Mouse (Mus musculus): Measurements from ENCODE around the gene Lhx2. TPM values are rescaled to one million over a fixed set of nuclear protein-coding genes. Genes with fewer than 3 reads are reported as not detected.

Gene Lhx2
- polyA plus RNA-seq, 1 experiment from 2014 or later = 19.6 TPM

DNA sequence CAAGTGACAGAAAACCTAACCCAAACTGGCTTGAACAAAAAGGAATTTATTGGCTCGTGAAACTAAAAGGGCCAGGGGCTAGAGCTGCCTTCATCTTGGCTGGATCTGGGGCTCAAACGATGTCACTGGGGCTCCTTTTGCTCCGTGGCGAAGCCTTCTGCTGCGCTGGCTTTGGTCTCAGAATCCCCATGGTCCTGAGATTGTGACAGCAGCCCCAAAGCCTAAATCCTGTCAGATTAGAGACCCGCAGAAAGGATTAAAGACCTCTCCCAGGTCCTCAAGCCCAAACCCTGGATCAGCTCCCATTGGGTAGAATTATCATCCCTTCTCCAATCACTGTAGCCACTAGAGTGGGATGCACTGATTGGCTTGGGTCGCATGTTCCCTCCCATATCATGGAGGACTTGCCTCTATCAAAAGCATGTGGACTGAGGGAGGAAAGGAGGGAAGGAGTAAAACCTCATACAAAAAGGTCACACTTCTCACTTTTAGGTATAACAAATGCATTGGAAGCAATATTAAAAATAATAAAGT lies 5.4 kb upstream of the Lhx2 start:
- Histone ChIP-seq H3K9ac (no peak overlapping the region), H3K36me3 (no peaks in the 10 kb centered on the region), H3K27me3 (peaks cover 50% of the 10 kb centered on the region), H3K27ac (replicated peaks) (no peak overlapping the region), H3K4me1 (peaks cover 8% of the 10 kb centered on the region), H3K4me3 (replicated peaks) (no peak overlapping the region), H3K9me3 (replicated peaks) (no peaks in the 10 kb centered on the region), H3K4me2 (replicated peaks) (no peak overlapping the region)
- 35% methylated on average over 7 of the region's 7 CpGs for WGBS
- no peak for ATAC-seq (ENCODE audit: insufficient number of reproducible peaks, low FRiP score, low TSS enrichment, low read depth)

DNA sequence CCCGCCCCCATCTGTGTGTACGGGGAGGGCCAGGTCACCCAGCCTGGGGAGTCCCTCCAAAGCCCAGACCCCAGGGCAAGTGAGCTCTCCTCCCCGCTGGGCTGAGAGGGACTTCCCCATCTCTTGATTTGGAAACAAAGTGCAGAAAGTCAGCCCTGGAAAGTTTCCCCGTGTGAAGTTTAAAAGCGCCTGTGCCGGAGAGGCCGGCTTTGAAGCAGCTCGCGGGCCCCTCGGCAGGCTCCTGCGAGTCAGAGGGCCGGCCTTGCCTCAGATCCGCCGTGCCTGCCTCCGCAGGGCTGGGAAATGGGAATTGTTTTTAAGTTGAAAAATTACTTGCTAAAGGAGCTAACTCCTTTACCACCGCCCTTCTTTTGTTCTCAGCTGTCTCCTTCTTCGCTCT lies 2.5 kb upstream of the Lhx2 start:
- 0 out of 2 replicates have a peak overlapping the region, but pooled peaks have one; percentile 4 for H3K4me3 ChIP-seq (replicated peaks)
- H3K4me1 ChIP-seq = peaks cover 20% of the 10 kb centered on the region
- no peak overlapping the region; the same call in 1 of the 2 replicates for H3K4me2 ChIP-seq (replicated peaks)
- 5% methylated on average over 17 of the region's 17 CpGs for WGBS
- no peak overlapping the region for H3K9ac ChIP-seq
- no peak for ATAC-seq (ENCODE audit: insufficient number of reproducible peaks, low FRiP score, low TSS enrichment, low read depth)
- peaks cover 78% of the 10 kb centered on the region for H3K27me3 ChIP-seq
- no peak overlapping the region for H3K27ac ChIP-seq (replicated peaks)
- H3K36me3 ChIP-seq = no peaks in the 10 kb centered on the region
- no peaks in the 10 kb centered on the region for H3K9me3 ChIP-seq (replicated peaks)

DNA sequence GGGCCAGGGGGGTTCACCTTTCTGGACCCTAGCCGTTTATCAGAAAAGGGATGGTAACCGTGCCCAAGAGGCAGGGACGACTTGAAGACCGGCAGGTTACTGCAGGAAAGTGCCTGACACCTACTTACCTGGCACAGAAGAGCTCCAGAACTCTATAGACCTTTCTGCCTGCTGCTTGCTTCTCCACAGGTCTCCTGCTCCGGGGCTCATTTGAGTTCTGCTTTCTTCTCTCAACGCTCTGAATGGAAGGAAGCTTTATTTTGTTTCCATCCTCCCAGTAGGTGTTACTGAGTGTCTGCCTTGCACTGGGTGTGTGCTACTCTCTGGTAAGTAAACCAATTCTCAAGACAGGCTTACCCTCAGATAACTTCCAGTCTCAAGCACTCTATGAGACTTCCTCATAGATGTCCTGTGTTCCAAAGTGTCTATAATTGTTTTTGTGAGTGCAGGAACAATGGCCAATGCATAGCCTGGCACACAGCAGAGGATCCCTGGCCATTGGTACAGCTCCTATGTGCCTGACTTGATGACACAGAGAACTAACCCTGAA lies 1.9 kb upstream of the Lhx2 start:
- peaks cover 83% of the 10 kb centered on the region for H3K27me3 ChIP-seq
- H3K9me3 ChIP-seq (replicated peaks) = no peaks in the 10 kb centered on the region
- H3K4me3 ChIP-seq (replicated peaks) = 0 out of 2 replicates have a peak overlapping the region, but pooled peaks have one; percentile 4
- no peak overlapping the region for H3K4me2 ChIP-seq (replicated peaks)
- H3K36me3 ChIP-seq = no peaks in the 10 kb centered on the region
- no peak overlapping the region for H3K27ac ChIP-seq (replicated peaks)
- H3K9ac ChIP-seq = no peak overlapping the region
- 14% methylated on average over 6 of the region's 6 CpGs for WGBS
- ATAC-seq (ENCODE audit: insufficient number of reproducible peaks, low FRiP score, low TSS enrichment, low read depth) = no peak
- peaks cover 20% of the 10 kb centered on the region for H3K4me1 ChIP-seq

DNA sequence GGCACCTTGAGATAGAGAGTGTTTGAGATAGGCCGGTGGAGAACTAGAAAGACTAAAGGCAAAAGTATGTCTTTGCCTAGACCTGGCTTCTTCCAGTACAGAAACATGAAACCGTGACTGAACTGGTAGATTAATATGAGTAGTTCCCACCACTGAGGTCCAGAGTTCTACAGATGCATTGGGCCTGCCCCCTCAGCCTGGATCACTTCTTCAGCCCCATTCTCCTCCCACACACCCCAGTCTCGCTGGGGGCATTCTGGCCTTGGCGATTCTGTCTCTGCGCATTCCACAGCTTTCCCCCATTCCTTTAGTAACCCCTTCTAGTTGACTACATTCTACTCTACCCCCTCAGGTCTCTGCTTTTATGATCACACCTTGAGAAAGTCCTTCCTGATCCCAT lies 1.4 kb upstream of the Lhx2 start:
- no peak overlapping the region for H3K4me2 ChIP-seq (replicated peaks)
- H3K4me1 ChIP-seq = peaks cover 20% of the 10 kb centered on the region
- 40% methylated on average over 5 of the region's 5 CpGs for WGBS
- H3K9me3 ChIP-seq (replicated peaks) = no peaks in the 10 kb centered on the region
- peaks cover 86% of the 10 kb centered on the region for H3K27me3 ChIP-seq
- no peak overlapping the region for H3K4me3 ChIP-seq (replicated peaks)
- no peak overlapping the region for H3K9ac ChIP-seq
- no peaks in the 10 kb centered on the region for H3K36me3 ChIP-seq
- H3K27ac ChIP-seq (replicated peaks) = no peak overlapping the region
- no peak for ATAC-seq (ENCODE audit: insufficient number of reproducible peaks, low FRiP score, low TSS enrichment, low read depth)

DNA sequence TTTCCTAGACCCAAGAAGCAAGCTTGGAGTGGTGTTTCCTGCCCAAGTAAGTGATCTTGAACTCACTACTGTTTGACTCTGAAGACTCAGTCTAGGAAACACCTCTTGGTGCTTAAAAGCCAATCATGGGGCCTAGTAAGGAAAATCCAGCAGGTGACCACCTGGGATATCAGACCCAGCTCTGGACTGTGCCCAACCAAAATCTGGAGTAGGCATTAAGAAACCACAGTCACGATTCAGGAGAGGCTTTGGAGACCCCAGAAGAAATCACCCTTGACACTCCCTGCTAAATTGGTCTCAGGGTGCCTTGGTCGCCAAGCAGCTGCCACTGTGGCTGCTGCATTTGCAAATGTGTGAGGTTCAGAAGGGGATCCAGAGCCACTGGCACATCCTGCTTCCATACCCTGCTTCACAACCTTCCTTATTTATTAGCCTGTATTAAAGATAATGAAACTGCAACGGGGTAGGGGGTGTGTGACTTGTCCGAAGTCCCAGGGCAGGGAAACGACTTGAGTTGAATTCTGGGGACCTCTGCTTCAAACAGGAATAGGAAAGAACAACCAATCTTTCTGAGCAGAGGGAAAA lies 641 bp upstream of the Lhx2 start:
- no peak for ATAC-seq (ENCODE audit: insufficient number of reproducible peaks, low FRiP score, low TSS enrichment, low read depth)
- Histone ChIP-seq H3K4me3 (replicated peaks) (peak overlapping the region; percentile 45; the same call in 1 of the 2 replicates), H3K4me1 (peaks cover 20% of the 10 kb centered on the region), H3K27ac (replicated peaks) (no peak overlapping the region), H3K9me3 (replicated peaks) (no peaks in the 10 kb centered on the region), H3K4me2 (replicated peaks) (peak overlapping the region; percentile 79), H3K36me3 (no peaks in the 10 kb centered on the region), H3K9ac (no peak overlapping the region), H3K27me3 (peaks cover 87% of the 10 kb centered on the region)
- WGBS = 9% methylated on average over 5 of the region's 5 CpGs

DNA sequence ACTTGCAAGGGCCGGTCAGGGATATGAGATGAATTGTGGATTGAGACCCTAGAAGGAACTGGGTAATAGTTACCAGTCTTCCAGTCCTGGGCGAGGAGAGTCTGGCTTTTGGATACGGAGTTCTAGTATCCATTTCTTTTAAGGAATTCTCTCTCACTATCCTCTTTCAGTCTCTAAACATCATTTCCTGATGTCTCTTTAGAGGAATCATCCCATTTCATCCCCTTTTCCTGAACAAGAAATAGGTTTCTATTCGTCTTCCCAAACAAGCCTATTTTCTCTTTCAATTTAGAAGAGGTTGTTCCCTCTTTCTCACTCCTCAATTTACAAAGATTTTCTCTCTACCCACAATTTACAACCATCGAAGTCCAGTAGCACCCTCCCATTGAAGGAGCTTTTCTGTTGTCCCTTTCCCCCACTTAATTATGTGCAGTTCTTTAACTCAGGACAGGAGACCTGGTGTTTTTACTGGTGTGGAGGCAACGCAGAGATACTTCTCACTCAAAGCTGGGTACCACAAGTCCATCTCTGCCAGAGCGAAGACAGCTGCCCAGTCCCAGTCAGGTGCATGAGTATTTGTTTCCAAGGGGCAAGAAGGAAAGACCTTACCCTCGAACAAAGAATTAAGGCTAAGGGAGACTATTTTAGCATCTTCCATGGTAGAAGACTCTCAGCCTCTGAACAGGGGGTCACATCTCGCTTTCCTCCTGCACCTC lies 987 bp downstream of the Lhx2 start:
- Histone ChIP-seq H3K9me3 (replicated peaks) (no peaks in the 10 kb centered on the region), H3K4me1 (peaks cover 20% of the 10 kb centered on the region), H3K4me2 (replicated peaks) (peak overlapping the region; percentile 79), H3K27ac (replicated peaks) (no peak overlapping the region), H3K9ac (no peak overlapping the region), H3K4me3 (replicated peaks) (peak overlapping the region; percentile 45), H3K36me3 (no peaks in the 10 kb centered on the region), H3K27me3 (peaks cover 93% of the 10 kb centered on the region)
- 2% methylated on average over 9 of the region's 9 CpGs for WGBS
- ATAC-seq (ENCODE audit: insufficient number of reproducible peaks, low FRiP score, low TSS enrichment, low read depth) = no peak

DNA sequence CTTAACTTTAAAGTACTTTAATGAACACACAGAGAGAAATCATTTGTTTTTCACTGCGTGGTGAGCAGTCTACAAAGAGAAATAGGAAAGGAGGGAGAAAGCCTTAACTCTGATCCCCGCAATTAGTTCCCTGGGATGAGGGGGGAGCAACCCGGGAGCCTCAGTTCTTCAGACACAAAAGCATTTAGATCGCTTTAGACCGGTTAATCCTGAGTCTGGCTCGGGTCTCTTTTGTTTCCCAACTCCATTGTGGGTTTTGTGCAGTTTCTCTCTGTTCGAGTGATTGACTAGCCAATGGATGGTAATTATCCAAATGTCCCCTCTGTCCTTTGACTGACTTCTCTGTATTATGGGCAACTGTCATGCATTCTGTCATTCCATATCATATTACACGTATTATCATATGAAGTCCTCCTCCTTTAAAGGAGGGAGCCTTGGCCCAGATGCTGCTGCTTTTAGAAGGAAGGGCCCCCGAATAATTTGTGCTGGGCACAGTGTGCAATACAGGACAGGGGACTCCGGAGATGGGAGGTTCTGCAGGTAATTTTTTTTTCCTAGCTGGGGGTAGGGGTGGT lies 1.6 kb downstream of the Lhx2 start:
- peaks cover 20% of the 10 kb centered on the region for H3K4me1 ChIP-seq
- no peak overlapping the region for H3K27ac ChIP-seq (replicated peaks)
- H3K4me2 ChIP-seq (replicated peaks) = no peak overlapping the region
- no peaks in the 10 kb centered on the region for H3K36me3 ChIP-seq
- no peak overlapping the region for H3K9ac ChIP-seq
- H3K4me3 ChIP-seq (replicated peaks) = peak overlapping the region; percentile 45; the same call in 1 of the 2 replicates
- WGBS = 1% methylated on average over 10 of the region's 10 CpGs
- H3K27me3 ChIP-seq = peaks cover 93% of the 10 kb centered on the region
- no peaks in the 10 kb centered on the region for H3K9me3 ChIP-seq (replicated peaks)
- no peak for ATAC-seq (ENCODE audit: insufficient number of reproducible peaks, low FRiP score, low TSS enrichment, low read depth)

DNA sequence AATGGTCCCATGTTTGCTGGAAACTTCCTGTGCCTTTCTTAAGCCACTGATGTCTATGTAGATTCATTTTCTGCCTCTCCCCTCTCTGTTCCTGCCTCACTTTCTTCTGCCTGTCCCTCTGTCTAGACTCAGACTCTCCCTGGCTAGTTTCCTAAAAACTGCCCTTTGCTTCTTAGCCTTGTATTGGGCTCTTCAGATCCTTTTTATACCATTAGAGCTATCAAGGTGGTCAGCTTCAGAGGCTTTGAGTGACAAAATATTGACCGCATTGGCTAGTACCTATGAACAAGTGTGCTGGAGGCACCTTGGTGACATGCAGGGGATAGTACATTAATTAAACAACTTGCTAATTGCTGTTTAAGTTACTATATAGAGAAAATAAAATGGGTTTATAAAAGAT lies 4.5 kb downstream of the Lhx2 start:
- H3K36me3 ChIP-seq = no peaks in the 10 kb centered on the region
- no peak overlapping the region for H3K27ac ChIP-seq (replicated peaks)
- no peaks in the 10 kb centered on the region for H3K9me3 ChIP-seq (replicated peaks)
- H3K4me1 ChIP-seq = peaks cover 28% of the 10 kb centered on the region
- 26% methylated on average over 1 of the region's 1 CpGs for WGBS
- H3K4me3 ChIP-seq (replicated peaks) = no peak overlapping the region
- H3K27me3 ChIP-seq = peaks cover 95% of the 10 kb centered on the region
- H3K4me2 ChIP-seq (replicated peaks) = no peak overlapping the region
- H3K9ac ChIP-seq = no peak overlapping the region
- ATAC-seq (ENCODE audit: insufficient number of reproducible peaks, low FRiP score, low TSS enrichment, low read depth) = no peak

DNA sequence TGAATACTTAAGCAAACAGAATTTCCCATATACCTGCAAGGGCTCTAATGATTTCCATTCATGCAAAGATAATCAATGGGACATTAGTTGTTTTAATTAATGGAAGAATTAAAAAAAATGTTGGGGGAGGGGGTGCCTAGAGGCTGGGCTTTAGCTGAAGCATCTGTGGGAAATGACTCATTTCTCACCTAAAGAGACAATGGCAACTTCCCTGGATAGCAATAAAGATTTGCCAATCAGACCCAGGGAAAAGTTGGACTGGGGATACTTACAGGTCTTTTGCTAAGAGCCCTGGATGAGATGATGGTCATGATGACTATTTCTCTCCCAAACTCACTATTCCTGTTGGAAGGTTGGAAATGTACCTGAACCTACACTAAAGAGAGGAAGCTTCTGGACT lies 5.6 kb downstream of the Lhx2 start:
- Histone ChIP-seq H3K4me3 (replicated peaks) (no peak overlapping the region), H3K4me1 (peaks cover 19% of the 10 kb centered on the region), H3K9me3 (replicated peaks) (no peaks in the 10 kb centered on the region), H3K27ac (replicated peaks) (no peak overlapping the region), H3K27me3 (peaks cover 97% of the 10 kb centered on the region), H3K9ac (no peak overlapping the region), H3K4me2 (replicated peaks) (no peak overlapping the region), H3K36me3 (no peaks in the 10 kb centered on the region)
- no peak for ATAC-seq (ENCODE audit: insufficient number of reproducible peaks, low FRiP score, low TSS enrichment, low read depth)

DNA sequence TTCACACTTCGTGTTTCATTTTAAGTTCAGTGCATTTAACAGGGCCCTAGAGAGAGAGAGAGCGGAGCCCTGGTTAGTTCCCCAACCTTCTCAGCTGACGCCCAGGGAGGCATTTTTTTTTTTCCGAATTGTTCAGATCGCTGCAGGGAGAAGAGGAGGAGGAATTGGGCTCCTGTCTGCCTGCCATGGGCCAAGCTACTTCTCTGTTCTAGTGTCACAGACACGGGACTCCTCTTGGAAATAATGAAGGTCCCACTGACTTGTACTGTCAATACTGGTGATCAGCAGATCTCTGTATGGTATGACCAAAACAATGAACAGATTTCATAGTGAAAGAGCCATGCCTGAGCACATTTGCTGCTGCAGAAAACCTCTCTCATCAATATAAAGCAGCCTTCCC lies 7.3 kb downstream of the Lhx2 start:
- ATAC-seq (ENCODE audit: insufficient number of reproducible peaks, low FRiP score, low TSS enrichment, low read depth) = no peak
- WGBS = 9% methylated on average over 6 of the region's 6 CpGs
- no peaks in the 10 kb centered on the region for H3K9me3 ChIP-seq (replicated peaks)

More for the DNA sequence above, 7.3 kb downstream of the Lhx2 start:
- H3K4me2 ChIP-seq (replicated peaks) = no peak overlapping the region
- H3K27ac ChIP-seq (replicated peaks) = no peak overlapping the region
- H3K4me1 ChIP-seq = peaks cover 31% of the 10 kb centered on the region
- H3K9ac ChIP-seq = no peak overlapping the region
- peaks cover 97% of the 10 kb centered on the region for H3K27me3 ChIP-seq
- H3K36me3 ChIP-seq = no peaks in the 10 kb centered on the region
- H3K4me3 ChIP-seq (replicated peaks) = no peak overlapping the region

Measured in embryonic facial prominence, embryonic 15.5 days (tissue).